Mouse (Mus musculus): ENCODE results near the gene Efcab11. TPM values are rescaled to one million over a fixed set of nuclear protein-coding genes. Genes with fewer than 3 reads are reported as not detected.

Efcab11 gene
- polyA plus RNA-seq, 1 experiment from 2014 or later, result 7.1 TPM

- H3K36me3 ChIP-seq (ENCODE audit: control insufficient read depth, insufficient read depth), result peaks cover 17% of the 10 kb centered on the region; the same call in 1 of the 2 replicates
- 86% methylated on average over 15 of the region's 15 CpGs for WGBS
Observed at GRCm38 (mm10) chr12:99917800-99918427, 33.7 kb upstream of the Efcab11 start.

DNA sequence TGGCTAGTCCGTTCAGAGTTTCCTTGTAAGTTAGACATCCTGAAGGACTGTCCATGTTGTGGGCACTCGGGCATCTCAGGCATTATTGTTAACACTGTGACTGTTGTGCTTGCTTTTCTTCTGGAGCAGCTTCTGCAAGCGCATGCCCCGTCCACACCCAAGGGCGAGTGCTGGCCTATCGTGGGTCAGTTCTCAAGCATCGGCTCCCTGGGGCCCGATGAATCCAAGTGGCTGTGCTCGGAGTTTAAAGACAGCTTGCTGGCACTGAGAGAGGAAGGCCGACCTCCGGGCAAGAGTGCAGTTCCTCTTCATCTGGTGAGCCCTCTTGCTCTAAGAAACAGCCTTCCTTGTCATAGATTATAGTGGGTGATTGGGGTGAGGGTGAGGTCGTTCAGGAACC, 27.2 kb upstream of the Efcab11 start:
- ATAC-seq, result no peak

More at GRCm38 (mm10) chr12:99917800-99918427, 33.7 kb upstream of the Efcab11 start:
- H3K4me1 ChIP-seq (replicated peaks; ENCODE audit: control insufficient read depth, insufficient read depth, low read length), result peaks cover 3% of the 10 kb centered on the region
- H3K4me2 ChIP-seq (ENCODE audit: low read length), result no peak overlapping the region
- H3K27ac ChIP-seq (ENCODE audit: low read length), result no peak overlapping the region
- H3K27me3 ChIP-seq (replicated peaks; ENCODE audit: control insufficient read depth, insufficient read depth, low read length), result no peaks in the 10 kb centered on the region
- no peaks in the 10 kb centered on the region for H3K9me3 ChIP-seq (ENCODE audit: control insufficient read depth, low read length)
- no peak overlapping the region for H3K9ac ChIP-seq (replicated peaks; ENCODE audit: low read depth, low read length)
- H3K4me3 ChIP-seq (replicated peaks; ENCODE audit: low read length), result no peak overlapping the region
- ATAC-seq, result no peak

DNA sequence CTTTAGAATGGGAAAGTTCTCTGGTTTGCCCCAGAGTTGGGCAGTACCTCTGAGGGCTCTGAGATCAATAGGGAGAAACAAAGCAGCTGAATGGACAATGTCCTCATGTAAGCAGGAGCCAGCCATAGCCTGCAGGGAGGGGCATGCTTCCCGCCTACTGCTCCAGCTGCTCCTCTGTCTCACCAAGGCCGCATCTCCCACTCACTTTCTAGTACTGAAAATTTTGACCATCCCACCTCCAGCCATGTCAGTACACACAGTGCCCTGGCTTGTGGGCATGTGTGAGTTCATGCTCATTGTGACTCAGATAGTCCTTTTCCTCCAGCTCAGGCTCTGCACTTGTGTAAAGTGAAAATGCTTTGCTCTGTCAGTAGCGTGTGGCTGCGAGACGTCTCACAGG, 20.3 kb upstream of the Efcab11 start:
- ATAC-seq, result no peak
- no peaks in the 10 kb centered on the region for H3K9me3 ChIP-seq (ENCODE audit: control insufficient read depth, low read length)
- peaks cover 23% of the 10 kb centered on the region for H3K36me3 ChIP-seq (ENCODE audit: control insufficient read depth, insufficient read depth)
- H3K27me3 ChIP-seq (replicated peaks; ENCODE audit: control insufficient read depth, insufficient read depth, low read length), result no peaks in the 10 kb centered on the region
- no peak overlapping the region for H3K4me3 ChIP-seq (replicated peaks; ENCODE audit: low read length)
- no peak overlapping the region for H3K27ac ChIP-seq (ENCODE audit: low read length)
- 88% methylated on average over 5 of the region's 5 CpGs for WGBS
- no peak overlapping the region for H3K4me2 ChIP-seq (ENCODE audit: low read length)
- H3K4me1 ChIP-seq (replicated peaks; ENCODE audit: control insufficient read depth, insufficient read depth, low read length), result no peaks in the 10 kb centered on the region
- H3K9ac ChIP-seq (replicated peaks; ENCODE audit: low read depth, low read length), result no peak overlapping the region

More for the DNA sequence above, 27.2 kb upstream of the Efcab11 start:
- Histone ChIP-seq H3K4me3 (replicated peaks; ENCODE audit: low read length) (no peak overlapping the region), H3K36me3 (ENCODE audit: control insufficient read depth, insufficient read depth) (peaks cover 27% of the 10 kb centered on the region), H3K9me3 (ENCODE audit: control insufficient read depth, low read length) (no peaks in the 10 kb centered on the region), H3K9ac (replicated peaks; ENCODE audit: low read depth, low read length) (no peak overlapping the region), H3K4me2 (ENCODE audit: low read length) (no peak overlapping the region), H3K27me3 (replicated peaks; ENCODE audit: control insufficient read depth, insufficient read depth, low read length) (no peaks in the 10 kb centered on the region), H3K27ac (ENCODE audit: low read length) (no peak overlapping the region), H3K4me1 (replicated peaks; ENCODE audit: control insufficient read depth, insufficient read depth, low read length) (no peaks in the 10 kb centered on the region)
- WGBS, result 87% methylated on average over 12 of the region's 12 CpGs

DNA sequence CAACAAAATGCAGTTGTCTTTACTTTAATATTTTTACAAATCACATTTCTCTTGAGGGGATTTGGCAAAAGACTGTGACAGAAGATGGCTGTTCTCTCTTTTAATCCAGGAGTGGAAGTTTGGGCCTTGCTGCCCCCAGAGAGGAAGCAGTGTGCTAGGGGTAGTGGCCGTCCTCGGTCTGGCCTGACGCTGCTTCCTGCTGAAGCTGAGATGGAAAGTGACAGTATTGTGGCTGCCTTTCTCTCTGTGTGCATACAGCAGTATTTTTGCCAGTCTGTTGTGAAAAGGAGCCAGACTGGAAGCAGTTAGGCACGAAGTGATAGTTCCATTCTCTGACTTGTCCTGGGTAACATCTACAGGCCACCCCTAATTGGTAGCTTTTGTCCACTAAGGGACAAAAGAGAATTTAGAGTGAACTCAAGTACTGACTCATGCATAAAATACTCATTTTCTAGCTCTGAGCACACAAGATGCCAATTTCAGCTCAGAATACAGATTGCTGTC, 18.7 kb upstream of the Efcab11 start:
- ATAC-seq, result peak; percentile 57
- Histone ChIP-seq H3K4me1 (replicated peaks; ENCODE audit: control insufficient read depth, insufficient read depth, low read length) (no peaks in the 10 kb centered on the region), H3K27me3 (replicated peaks; ENCODE audit: control insufficient read depth, insufficient read depth, low read length) (no peaks in the 10 kb centered on the region), H3K36me3 (ENCODE audit: control insufficient read depth, insufficient read depth) (peaks cover 28% of the 10 kb centered on the region), H3K4me2 (ENCODE audit: low read length) (no peak overlapping the region), H3K4me3 (replicated peaks; ENCODE audit: low read length) (no peak overlapping the region), H3K27ac (ENCODE audit: low read length) (peak overlapping the region; percentile 42; the same call in 1 of the 2 replicates), H3K9me3 (ENCODE audit: control insufficient read depth, low read length) (no peaks in the 10 kb centered on the region), H3K9ac (replicated peaks; ENCODE audit: low read depth, low read length) (no peak overlapping the region)
- WGBS, result 44% methylated on average over 4 of the region's 4 CpGs

DNA sequence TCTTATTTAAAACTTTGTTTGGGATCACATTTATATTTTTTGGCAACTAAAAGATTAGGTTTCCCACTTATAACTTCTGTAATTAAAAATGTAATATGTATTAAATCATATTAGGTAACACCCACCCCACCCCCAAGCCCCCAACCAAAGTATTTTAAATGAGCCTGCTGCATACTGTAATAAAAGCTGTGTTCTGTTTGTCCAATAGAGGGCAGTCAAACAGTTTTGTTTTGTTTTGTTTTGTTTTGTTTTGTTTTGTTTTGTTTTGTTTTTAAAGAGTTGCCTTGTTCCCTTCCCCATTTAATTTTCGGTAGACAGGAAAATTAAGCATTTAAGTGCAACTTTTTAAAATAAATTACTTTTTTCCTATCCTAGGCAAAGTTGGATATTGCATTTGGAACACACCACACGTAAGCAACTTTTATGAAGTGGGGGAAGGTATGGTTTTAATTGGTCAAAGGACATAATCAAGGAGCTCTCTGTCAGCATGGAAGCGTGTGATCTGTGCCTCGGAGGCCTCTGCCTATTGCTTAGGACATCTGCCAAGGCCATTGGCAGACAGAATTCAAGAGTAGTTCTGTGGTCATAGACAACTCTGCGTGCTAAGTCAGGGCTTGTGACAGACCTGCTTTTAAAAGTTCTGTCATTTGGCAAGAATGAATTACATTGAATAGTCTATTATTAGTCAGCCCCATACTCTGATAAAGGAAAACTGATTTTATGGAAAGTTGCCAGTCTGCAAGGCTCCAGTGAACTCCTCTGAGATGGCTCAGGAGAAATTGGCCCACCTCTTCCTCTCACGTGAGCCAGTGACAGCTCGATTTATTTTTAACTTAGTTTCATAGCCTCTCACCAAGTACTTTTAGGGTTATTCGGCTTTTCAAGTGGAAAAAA, 18.0 kb upstream of the Efcab11 start:
- Histone ChIP-seq H3K4me3 (replicated peaks; ENCODE audit: low read length) (no peak overlapping the region), H3K4me2 (ENCODE audit: low read length) (no peak overlapping the region), H3K27me3 (replicated peaks; ENCODE audit: control insufficient read depth, insufficient read depth, low read length) (no peaks in the 10 kb centered on the region), H3K9me3 (ENCODE audit: control insufficient read depth, low read length) (no peaks in the 10 kb centered on the region), H3K9ac (replicated peaks; ENCODE audit: low read depth, low read length) (no peak overlapping the region), H3K27ac (ENCODE audit: low read length) (no peak overlapping the region), H3K36me3 (ENCODE audit: control insufficient read depth, insufficient read depth) (peaks cover 24% of the 10 kb centered on the region; the same call in 1 of the 2 replicates), H3K4me1 (replicated peaks; ENCODE audit: control insufficient read depth, insufficient read depth, low read length) (no peaks in the 10 kb centered on the region)
- ATAC-seq, result no peak
- 66% methylated on average over 8 of the region's 8 CpGs for WGBS

GRCm38 (mm10) chr12:99899991-99900390, 15.8 kb upstream of the Efcab11 start:
- Histone ChIP-seq H3K27ac (ENCODE audit: low read length) (no peak overlapping the region), H3K4me1 (replicated peaks; ENCODE audit: control insufficient read depth, insufficient read depth, low read length) (no peaks in the 10 kb centered on the region), H3K27me3 (replicated peaks; ENCODE audit: control insufficient read depth, insufficient read depth, low read length) (no peaks in the 10 kb centered on the region), H3K36me3 (ENCODE audit: control insufficient read depth, insufficient read depth) (peaks cover 24% of the 10 kb centered on the region; the same call in 1 of the 2 replicates), H3K9me3 (ENCODE audit: control insufficient read depth, low read length) (no peaks in the 10 kb centered on the region), H3K4me3 (replicated peaks; ENCODE audit: low read length) (no peak overlapping the region), H3K4me2 (ENCODE audit: low read length) (no peak overlapping the region), H3K9ac (replicated peaks; ENCODE audit: low read depth, low read length) (no peak overlapping the region)
- 88% methylated on average over 1 of the region's 3 CpGs for WGBS
- no peak for ATAC-seq

- no peak overlapping the region for H3K4me3 ChIP-seq (replicated peaks; ENCODE audit: low read length)
- H3K27me3 ChIP-seq (replicated peaks; ENCODE audit: control insufficient read depth, insufficient read depth, low read length), result no peaks in the 10 kb centered on the region
- H3K4me2 ChIP-seq (ENCODE audit: low read length), result no peak overlapping the region
- peaks cover 28% of the 10 kb centered on the region; the same call in 1 of the 2 replicates for H3K36me3 ChIP-seq (ENCODE audit: control insufficient read depth, insufficient read depth)
- ATAC-seq, result no peak
- WGBS, result 90% methylated on average over 16 of the region's 16 CpGs
- no peaks in the 10 kb centered on the region for H3K9me3 ChIP-seq (ENCODE audit: control insufficient read depth, low read length)
- no peak overlapping the region for H3K27ac ChIP-seq (ENCODE audit: low read length)
- H3K4me1 ChIP-seq (replicated peaks; ENCODE audit: control insufficient read depth, insufficient read depth, low read length), result no peaks in the 10 kb centered on the region
- H3K9ac ChIP-seq (replicated peaks; ENCODE audit: low read depth, low read length), result no peak overlapping the region
Observed at GRCm38 (mm10) chr12:99898248-99898870, 14.1 kb upstream of the Efcab11 start.

GRCm38 (mm10) chr12:99897846-99898245, 13.6 kb upstream of the Efcab11 start:
- no peak overlapping the region for H3K4me3 ChIP-seq (replicated peaks; ENCODE audit: low read length)
- H3K4me1 ChIP-seq (replicated peaks; ENCODE audit: control insufficient read depth, insufficient read depth, low read length), result no peaks in the 10 kb centered on the region
- H3K9ac ChIP-seq (replicated peaks; ENCODE audit: low read depth, low read length), result no peak overlapping the region
- no peak overlapping the region for H3K27ac ChIP-seq (ENCODE audit: low read length)
- H3K36me3 ChIP-seq (ENCODE audit: control insufficient read depth, insufficient read depth), result peaks cover 33% of the 10 kb centered on the region; the same call in 1 of the 2 replicates
- H3K9me3 ChIP-seq (ENCODE audit: control insufficient read depth, low read length), result no peaks in the 10 kb centered on the region
- ATAC-seq, result no peak
- H3K27me3 ChIP-seq (replicated peaks; ENCODE audit: control insufficient read depth, insufficient read depth, low read length), result no peaks in the 10 kb centered on the region
- WGBS, result 85% methylated on average over 4 of the region's 4 CpGs
- no peak overlapping the region for H3K4me2 ChIP-seq (ENCODE audit: low read length)

Data from forebrain, embryonic 16.5 days (tissue).